Mouse (Mus musculus): ENCODE results near the gene Uqcc2.

Uqcc2 gene

GRCm38 (mm10) chr17:27074236-27074635 lies 59.5 kb downstream of the Uqcc2 start:
- DNase-seq, result no peak

GRCm38 (mm10) chr17:27073778-27074177 lies 59.9 kb downstream of the Uqcc2 start:
- no peak for DNase-seq

- no peak for DNase-seq
These were observed 60.6 kb downstream of the Uqcc2 start for GRCm38 (mm10) chr17:27073126-27073525.

Measured in right cerebral cortex, postnatal 14 days (tissue).